Mouse (Mus musculus): ENCODE results near the gene Atp1a1.

DNA sequence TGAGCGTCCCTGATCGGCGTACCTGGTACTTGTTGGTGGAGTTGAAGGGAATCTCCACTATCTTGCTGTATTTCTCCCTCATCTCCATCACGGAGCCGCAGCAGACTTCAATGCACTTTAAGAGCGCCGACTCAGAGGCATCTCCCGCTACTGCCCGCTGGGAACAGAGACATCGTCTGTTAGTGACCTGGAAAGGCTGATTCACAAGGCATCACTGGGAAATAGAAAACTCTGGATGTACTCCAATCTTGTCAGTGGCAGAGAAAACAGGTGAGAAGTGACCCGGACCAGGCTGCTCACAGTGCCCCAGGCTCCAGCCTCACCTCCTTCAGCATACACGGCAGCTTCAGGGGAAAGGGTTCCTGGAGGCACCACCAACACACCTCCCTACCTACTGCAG is 17.7 kb downstream of the Atp1a1 start:
- TF ChIP-seq CTCF (IDR thresholded peaks at IDR 0.05; ENCODE audit: low read depth, low read length) (no peak), POLR2A (IDR thresholded peaks at IDR 0.05; ENCODE audit: extremely low read depth, insufficient read depth, low read length) (no peak)

Data from liver, adult 2 months (tissue).